Mouse (Mus musculus): ENCODE results near the gene Atg16l2.

Gene Atg16l2

DNA sequence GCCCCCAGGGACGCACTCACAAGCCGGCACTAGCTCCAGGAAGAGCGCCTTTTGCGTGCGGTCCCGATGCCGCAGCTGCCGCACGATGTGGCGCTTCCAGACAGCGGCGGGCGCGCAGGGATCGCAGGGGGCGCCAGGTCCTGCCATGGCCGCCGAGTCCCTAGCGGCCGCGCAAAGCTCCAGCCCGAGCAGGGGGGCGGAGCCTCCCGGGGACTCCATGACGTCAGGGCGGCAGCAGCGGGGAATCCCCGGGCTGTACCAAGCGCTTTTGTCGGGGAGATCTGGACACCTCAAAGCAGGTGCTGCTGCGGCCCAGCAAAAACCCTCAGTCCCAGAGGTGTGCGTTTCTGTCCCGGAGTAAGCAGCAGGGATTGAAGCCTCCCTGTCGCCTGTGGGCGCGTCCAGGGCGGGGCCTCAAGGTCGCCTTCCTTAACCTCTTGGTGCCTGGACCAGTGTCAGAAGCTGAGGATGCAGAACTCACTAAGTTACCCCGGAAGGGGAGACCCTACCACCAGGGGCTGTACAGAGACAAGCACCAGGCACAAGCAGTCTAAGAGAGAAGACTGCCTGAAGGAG is at the start of gene Atg16l2:
TSS of gene Atg16l2 (minus strand) at position 371 of the 576 bp plus-strand sequence.
- peak; percentile 93 for DNase-seq

DNA sequence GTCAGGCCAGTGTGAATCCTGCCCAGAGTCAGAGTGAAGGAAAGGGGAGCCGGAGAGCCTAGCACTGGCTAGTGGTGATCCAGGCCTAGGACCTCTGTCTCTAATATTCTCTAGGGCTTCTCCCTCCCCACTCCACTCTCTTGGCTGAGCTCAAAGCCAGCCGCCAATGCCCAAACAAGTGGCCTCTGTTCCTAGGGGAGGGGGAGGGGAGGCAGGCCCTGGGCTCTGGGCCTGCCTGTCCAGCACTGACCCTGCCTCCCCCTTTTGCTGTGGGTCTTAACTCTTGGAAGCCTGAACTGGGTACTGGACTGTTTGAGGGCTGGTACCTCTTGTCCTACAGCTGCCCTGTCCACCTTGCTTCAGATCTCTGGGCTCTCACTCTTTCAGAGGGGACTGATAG is 47.8 kb upstream of the Atg16l2 start:
- DNase-seq = peak; percentile 28

DNA sequence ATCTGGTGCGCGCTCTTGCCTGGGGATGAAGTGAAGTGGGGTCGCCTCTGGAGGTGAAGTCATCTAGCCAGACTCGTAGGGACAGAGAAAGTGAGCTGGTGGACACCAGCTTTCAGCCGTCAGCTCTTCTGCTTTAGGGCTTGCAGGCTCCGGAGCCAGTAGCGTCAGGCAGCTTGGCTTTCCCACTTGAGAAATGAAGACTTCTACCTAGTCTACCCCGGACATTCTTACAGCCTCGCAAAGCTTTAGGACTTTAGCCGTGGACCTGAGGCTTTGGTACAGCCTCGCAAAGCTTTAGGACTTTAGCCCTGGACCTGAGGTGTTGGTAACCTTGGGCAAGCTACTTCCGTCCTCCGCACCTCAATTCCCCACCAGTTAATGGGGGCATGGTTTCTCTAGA is 46.3 kb upstream of the Atg16l2 start:
- DNase-seq = no peak

DNA sequence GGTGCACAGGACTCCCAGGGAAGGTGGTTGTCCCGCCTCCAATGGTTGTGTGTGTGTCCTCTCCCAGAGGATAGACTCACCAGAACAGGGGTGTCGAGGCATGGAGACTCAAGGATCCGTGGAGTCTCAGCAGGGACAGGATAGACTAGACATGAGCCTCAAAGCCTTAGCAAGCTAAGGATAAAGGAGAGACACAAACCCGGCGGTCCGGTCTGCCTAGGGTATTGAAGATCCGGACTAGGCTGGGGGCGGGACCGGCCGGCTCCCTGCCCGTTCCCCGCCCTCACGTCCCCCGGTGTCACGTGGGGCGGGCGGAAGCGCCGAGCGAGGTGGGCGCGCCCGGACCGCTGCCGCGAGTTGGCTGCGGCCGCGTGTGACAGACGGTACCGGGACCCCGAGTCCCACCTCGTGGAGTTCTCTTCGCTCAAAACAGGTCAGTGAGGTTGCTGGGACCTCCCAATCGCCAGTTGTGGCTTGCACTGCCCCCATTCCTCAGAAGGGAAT is 45.8 kb upstream of the Atg16l2 start, which contains the start of gene Arap1:
TSS of gene Arap1 (plus strand) at position 301 of the 504 bp plus-strand sequence.
- DNase-seq = peak; percentile 37

DNA sequence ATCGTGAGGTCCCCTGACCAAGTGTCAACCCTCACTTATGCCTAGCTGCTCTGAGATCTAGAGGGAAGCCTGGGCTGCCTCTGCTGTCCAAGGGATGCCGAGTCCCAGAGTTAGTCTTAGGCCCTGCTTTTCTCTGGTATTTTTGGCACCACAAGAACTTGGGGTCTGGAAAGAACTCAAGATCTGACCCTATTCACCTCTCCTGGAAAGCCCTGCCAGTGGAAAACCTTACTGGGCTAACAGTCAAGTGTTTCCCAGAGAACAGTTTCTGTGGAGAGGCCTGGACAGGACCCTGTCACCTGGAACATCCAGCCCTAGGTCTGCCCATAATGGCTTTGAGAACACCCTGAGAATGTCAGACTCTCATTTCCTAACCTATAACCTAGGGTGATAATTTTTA is 44.9 kb upstream of the Atg16l2 start:
- no peak for DNase-seq

DNA sequence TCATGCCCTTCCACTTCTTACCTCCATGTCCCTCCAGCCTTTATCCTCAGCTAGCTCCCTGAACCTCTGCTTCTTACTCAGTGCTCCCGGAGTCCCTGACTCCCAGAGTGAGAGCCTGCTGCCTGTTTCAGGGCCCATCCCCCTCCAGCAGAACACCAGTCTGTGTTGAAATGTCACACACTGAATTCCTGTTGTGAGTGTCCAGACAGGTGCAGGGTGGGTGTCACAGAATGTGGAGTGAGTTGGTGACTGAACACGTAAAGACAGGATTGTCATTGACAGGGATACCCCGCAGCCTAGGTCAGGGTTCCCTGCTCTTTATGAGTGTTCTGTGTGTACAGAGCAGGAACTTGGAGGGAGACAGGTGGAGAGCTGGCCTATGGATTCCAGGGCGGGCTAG is 42.8 kb upstream of the Atg16l2 start:
- DNase-seq = no peak

DNA sequence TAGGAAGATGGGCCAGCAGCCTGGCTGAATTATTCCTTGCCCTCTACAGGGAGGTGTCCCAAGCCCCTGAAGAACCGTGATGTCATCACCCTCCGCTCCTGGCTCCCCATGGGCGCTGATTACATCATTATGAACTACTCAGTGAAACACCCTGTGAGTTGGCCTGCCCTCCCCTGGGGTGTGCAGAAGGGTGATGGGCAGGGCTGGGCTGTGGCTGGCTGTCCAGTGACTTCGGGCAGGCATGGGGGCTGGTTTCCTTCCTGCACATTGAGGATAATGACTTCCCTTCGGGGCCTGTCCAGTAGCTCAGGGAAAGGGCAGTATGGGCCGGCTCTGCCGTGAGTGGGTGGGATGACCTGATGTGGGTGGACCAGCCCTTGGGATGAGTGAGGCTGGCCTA is 41.1 kb upstream of the Atg16l2 start:
- no peak for DNase-seq

DNA sequence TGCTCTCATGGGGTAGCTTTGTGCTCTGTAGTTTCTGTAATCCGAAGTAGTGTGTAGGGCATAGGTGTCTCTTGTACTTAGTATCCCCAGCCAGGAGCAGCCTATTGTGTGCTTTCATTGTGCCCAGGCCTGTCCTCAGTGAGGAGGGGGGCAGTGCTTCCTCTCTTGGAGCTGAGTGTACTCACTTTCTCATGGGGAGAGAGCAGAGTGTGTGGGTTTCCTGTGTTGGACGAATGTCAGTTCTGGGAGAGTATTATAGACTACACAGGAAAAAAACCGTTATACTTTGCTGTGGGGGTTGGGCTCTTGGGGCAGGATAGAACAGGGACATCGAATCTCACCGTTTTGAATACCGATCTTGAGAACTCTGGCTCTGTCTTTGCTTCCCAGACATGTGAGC is 39.4 kb upstream of the Atg16l2 start:
- no peak for DNase-seq

DNA sequence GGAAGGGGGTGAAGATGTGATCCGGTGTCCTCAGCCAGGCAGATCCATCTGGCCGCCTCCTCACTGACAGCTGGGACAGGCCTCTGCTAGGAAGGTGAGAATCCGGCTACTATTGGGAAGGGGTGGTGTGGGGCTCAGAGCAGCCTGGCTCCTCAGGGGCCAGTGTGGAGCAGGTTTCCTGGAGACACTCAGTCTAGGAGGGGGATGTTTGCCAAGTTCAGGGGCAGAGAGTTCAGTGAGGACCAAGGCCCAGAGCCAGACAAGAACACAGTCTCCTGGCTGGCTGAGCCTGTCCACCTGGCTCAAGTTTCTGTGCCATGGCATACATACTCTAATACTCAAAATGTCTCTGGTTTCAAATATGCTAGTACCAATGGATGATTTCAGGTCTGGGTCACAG is 35.4 kb upstream of the Atg16l2 start:
- DNase-seq = no peak

DNA sequence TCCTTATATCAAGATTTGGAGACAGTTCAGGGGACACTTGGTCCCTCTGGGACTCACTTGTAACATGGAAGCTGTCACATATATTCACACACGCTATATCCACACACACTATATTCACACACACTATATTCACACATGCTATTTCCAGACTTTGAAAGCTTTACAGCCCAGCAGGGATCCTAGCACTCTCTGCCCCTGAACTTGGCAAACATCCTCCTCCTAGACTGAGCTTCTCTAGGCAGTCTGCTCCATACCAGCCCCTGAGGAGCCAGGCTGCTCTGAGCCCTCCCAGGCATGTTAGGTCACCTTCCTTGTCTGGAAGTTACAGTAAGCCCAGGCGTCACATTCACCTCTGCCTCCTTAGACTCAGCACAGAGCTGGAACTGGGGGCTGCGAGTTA is 34.6 kb upstream of the Atg16l2 start:
- DNase-seq = no peak

DNA sequence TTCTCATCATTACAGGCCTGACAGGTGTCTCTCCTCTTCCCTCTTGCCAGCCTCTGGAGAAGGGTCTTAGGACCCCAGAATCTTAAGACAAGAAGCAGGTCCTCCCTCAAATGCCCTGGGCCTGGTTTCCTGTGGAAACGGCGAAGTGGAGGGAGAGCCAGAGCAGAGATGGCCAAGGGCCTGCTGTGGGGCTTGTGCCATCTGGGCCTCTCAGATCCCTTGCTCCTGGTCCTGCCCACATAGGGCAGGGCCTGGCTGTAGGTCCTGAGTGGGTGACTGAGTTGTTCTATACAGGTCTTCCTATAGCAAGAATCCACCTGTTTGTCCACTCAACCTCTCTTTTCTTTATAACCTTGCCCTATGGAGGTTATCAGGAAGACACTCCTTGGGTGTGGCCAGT is 33.2 kb upstream of the Atg16l2 start:
- no peak for DNase-seq

DNA sequence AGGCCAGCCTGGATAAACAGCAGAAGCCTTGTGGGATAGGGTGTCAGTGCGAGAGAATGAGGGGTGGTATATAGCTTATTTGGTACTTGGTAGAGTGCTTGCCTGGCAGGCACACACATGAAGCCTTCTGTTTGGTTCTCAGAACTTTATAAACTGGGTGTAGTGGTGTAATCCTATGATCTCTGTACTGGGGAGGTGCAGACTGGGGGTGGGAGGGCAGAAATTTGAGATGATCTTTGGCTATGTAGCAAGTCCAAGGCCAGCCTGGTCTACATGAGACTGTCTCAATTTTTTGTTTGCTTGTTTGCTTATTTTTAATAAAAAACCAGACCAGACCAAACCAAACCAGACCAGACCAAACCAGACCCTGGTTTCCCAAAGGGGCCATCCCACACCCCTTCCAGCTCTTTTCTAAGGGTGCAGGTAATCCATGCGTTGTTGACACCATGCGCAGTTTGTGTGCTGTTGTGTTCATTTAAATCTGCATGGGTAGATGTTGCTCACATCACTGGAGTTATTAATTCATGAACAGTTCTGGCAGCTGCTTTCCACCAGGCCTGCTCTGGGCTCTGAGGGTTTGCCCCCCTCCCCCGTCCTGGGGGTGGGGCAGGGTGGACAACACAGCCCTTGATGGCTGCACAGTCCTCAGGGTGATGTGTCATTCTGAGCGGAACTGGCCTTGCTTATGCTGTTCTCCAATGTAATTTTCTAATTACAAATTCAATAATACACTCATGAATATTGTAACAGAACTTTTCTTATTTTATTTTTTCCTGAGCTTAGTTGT is 30.2 kb upstream of the Atg16l2 start:
- DNase-seq = no peak

DNA sequence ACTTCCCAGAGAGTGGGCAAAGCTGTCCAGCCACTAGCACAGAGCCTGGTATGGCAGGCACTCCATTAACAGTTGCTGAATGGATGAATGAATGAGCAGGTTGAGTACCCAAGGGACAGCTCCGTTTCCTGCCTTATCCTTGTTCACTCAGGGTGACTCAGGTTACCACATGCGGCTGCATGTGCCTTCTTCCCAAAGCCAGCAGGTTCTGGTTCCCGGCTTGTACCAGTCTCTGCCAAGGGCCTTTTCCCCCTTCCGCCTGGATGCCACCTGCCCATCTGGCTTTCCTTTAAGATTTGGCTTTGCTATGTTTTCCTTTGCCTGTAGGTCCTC is 28.8 kb upstream of the Atg16l2 start:
- DNase-seq = no peak

DNA sequence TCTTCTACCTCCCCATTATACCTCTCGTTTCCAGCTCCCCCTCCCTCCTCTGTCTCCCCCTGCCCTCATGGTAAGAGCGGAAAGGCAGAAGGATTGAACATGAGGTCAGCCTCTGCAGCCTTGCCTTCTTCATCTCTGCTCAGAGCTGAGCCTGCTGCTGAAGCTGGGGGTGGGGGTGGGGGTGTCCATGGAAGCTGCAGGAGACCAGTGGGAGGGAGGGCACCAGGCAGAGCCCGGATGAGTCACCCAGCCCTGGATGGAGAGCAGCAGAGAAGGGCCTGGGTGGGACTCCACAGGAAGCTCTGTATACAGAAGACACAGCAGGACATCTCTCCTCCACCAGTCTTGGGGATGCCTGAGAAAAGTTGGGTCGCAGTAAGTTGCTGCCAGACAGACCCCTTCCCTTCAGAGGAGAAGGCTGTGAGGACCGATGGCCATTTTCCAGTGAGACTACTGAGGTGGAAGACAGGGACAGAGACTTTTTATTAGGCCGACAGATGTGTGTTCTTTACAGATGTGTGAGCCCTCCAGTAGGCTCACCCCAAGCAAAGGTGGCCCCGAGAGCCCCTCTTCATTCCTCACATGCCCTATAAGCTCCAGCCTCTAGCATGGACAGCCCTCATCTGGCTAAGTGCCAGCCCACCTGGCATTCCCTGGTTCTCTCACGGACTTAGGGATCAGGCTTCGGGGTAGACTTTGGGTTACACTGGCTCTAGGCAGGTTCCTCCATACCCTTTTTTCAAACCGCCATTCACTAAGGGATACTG is 28.2 kb upstream of the Atg16l2 start:
- no peak for DNase-seq

DNA sequence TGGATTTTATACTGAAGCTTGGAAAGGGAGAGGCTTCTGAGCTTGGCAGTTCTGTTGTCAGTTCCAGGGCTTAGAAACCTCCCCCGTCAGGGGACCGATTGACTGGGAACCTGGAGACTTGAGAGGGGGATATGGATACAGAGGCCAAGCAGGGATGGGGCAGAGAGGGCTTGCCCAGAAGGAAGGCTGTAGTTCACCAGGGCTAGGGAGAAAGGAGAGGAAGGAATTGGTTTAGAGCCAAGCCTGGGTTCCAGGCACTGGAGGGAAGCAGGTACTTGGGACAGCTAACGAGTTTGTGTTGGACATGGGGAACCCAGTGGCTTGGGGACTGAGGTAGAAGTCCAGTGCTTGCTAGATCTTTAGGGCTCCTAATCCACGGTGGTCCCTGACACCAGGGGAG is 27.6 kb upstream of the Atg16l2 start:
- DNase-seq = no peak

DNA sequence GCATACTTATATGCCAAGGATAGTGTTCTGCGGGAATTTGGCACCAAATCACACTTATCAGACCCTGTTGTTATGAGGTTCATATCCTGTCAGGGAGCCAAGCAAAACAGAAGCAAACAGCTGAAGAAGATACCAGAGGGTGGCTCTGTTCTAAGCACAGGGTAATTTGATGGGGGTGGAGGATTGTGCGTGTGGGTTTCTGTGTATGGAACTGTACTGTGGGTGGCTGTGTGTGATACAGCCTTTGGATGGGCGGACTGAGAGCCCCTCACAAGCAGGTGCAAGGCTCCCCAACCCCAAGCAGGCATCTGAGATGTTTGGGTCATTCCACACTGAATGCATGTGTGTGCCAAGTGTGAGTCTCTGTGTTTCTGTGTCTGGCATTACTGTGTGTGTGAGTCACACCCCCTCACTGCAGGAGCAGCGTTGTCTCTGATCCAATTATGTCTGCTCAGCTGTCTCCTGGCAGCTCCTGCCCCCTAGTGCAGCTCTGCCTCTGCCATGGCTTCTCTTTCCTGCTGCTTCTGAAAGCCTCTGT is 26.6 kb upstream of the Atg16l2 start:
- peak; percentile 76 for DNase-seq

DNA sequence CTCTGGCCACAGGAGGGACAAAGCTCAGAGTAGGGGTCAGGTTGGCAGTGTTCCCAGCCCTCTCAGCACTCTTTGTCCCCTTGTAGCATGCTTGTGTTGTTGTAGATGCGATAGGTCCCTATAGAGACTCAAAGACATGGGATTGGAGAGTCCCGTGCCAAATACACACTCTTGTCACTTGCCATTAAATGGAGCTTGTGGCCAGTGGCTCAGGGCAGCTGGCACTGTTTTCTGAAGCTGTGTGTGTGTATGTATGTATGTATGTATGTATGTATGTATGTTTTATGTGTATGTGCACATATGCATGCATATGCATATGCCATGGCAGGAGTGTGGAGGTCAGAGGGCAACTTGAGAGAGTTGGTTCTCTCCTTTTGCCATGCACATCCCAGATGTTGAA is 25.7 kb upstream of the Atg16l2 start:
- no peak for DNase-seq

DNA sequence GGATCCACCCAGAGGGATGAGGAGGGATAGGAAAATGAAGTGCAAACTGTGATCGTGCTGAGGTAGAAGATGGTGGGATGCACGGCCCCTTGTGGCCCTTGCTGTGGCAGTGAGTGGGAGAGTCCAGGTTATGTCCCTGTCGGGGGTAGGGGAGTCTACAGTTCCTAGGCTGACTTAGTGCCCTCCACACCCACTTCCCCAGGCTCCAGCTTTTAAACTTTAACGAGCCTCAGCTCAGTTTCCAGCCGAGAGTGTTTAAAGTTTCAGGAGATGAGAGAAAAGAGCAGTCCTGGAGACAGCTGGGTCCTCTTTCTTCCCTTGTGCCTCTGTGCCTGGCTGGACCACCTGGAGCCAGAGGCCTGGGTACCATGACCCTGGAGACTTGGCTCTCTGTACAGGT is 25.2 kb upstream of the Atg16l2 start:
- DNase-seq = no peak

DNA sequence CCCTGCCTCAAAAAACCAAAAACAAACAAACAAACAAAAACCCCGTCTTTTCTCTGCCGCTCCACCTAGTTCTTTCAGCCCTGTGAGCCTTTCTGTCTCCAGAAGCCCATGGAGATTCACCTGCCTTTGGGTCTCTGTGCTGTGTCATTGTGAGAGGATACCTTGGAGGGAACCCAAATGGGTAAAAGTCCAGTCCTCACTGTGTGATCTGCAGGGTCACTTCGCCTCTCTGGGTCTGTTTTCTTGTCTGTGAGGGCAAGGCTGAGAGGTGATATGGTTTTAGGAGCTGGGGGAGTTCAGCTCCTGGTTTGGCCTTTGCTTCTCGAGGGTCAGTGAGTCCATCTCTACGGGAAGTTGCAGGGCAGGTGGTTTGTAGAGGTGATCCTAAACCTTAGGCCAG is 24.0 kb upstream of the Atg16l2 start:
- DNase-seq = no peak

DNA sequence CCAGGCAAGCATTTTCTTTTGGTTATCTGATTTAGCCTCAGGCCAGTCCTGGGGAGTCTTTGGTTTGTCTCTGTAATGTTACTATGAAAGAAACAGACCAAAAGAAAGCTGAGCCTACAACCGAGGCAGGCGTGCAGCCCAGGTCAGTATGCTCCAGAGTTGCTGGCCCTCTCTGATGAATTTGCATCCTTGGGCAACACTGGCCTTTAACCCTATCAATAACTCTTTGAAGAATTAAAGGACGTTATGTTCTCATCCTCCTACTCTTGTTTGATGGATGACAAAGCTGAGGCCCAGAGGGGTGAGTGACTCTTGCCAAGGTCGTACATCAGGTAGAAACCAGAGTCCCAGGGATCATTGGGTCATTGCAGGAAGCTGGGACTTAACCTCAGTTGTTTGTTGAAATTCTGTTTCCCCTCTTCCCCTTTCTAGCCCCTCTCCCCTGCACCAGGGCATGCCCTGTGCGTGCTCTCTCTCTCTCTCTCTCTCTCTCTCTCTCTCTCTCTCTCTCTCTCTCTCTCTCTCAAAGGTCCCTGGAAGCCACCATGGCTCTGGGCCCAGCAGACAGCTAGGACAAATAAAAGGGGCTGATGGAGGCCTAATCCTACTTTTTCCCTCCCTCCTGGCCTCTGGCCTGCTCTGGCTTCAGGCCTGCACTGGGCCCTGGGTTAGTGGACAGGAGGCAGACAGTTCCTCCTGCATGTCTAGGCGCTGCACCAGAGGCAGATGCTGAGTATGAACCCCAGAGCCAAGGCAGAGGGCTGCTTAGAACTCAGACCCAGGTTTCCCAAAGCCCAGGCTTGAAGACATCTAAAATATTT is 22.3 kb upstream of the Atg16l2 start:
- no peak for DNase-seq

DNA sequence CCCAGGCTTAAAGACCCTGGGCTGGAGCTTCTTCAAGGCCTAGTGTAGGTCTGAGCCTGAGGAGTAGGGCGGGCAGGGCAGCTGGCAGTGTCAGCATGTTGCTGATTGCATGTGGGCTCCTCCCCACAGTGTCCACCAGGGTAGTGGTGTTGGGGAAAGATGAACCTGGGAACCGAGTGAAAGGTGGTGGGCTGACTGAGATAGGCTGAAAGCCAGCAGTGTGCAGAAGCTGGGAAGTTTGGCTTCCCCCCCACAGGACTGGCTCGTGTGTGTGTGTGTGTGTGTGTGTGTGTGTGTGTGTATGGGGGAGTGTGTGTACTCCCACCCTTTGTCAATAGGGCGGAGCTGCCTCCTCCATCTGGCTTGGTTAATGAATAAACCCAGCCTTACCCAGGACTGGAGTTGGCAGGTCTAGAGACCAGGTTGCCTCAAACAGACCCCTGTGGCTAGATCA is 21.1 kb upstream of the Atg16l2 start:
- no peak for DNase-seq

DNA sequence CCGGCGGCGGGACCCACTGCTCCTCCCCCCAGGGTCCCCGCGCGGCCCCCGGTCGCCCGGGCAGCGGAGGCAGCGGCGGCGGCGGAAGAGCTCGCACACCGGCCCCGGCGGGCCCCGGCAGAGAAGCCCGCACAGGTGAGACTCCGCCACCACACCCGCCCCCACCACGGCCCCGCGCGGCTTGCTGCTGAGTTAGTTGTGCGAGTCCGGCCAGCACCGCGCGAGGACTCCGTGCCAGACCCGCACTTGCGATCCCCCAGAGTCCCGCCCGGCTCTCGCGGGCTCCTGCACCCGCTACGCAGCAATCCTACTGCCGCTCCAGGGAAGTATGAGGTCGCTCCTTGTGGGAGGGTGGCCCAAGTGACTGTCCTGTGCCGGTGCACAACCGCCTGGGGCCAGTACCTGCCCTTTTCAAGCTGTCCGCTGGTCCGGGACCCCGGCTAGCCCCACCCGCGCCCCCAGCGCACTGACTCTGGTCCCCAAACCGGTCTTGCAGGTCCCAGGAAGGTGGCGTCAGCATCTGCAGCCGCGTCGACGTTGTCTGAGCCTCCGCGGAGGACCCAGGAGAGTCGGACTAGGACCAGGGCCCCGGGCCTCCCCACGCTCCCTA is 19.3 kb upstream of the Atg16l2 start:
- peak; percentile 37 for DNase-seq

Data from right cerebral cortex, postnatal 25 days (tissue).